Mouse (Mus musculus) 416B (cell line): ENCODE results near the gene Lrrc19.

Experiments used
- DNase-seq: peaks from one replicate; pipeline ENCODE4 v3.0.0; 2011; ENCODE audit warnings: low read depth

Lrrc19 gene

GRCm38 (mm10) chr4:94591765-94592381 lies 58.1 kb downstream of the Lrrc19 start:
- peak; percentile 35 for DNase-seq
